Mouse (Mus musculus) testis, adult 2 months (tissue): ENCODE results near the gene Gm6993. TPM values are rescaled to one million over a fixed set of nuclear protein-coding genes. Genes with fewer than 3 reads are reported as not detected.

Experiments used
- H3K27ac ChIP-seq: fragments of 200-500 bp; 2 replicates; pipeline ENCODE4 v1.5.1; 2012; ENCODE audit warnings: low read depth, low read length; ENCODE audit not compliant: control insufficient read depth, insufficient read depth
- H3K27me3 ChIP-seq: fragments of 200-500 bp; 2 replicates; pipeline ENCODE4 v1.6.1; 2012; ENCODE audit warnings: mild to moderate bottlenecking, low read length, moderate library complexity; ENCODE audit not compliant: control insufficient read depth, insufficient read depth
- H3K36me3 ChIP-seq: fragments of 200-500 bp; 2 replicates; pipeline ENCODE4 v1.6.1; 2012; ENCODE audit warnings: mild to moderate bottlenecking, low read length; ENCODE audit not compliant: control insufficient read depth, insufficient read depth
- H3K4me1 ChIP-seq: fragments of 200-500 bp; 2 replicates; pipeline ENCODE4 v1.6.1; 2012; ENCODE audit warnings: low read length; ENCODE audit not compliant: control insufficient read depth, insufficient read depth
- H3K4me3 ChIP-seq: fragments of 200-500 bp; 2 replicates; pipeline ENCODE4 v1.5.1; 2012; ENCODE audit warnings: low read depth, mild to moderate bottlenecking, low read length, moderate library complexity, mixed read lengths; ENCODE audit not compliant: control insufficient read depth
- CTCF ChIP-seq: fragments of 200-500 bp; IDR thresholded peaks from 2 replicates; pipeline ENCODE4 v1.5.1; 2012; ENCODE audit warnings: low read depth, mild to moderate bottlenecking, inconsistent platforms, low read length, moderate library complexity; ENCODE audit not compliant: control insufficient read depth, insufficient read depth, insufficient replicate concordance
- POLR2A ChIP-seq: fragments of 200-500 bp; IDR thresholded peaks from 2 replicates; pipeline ENCODE4 v1.6.1; 2012; ENCODE audit warnings: low read depth, mild to moderate bottlenecking, inconsistent platforms, low read length, moderate library complexity; ENCODE audit not compliant: control insufficient read depth
- polyA plus RNA-seq: library from polyadenylated mRNA; depleted of rRNA; stranded (reverse); fragments of >200 nt; gene quantifications from 2 replicates; pipeline ENCODE4 v1.2.3, GENCODE M21; 2012

The Gm6993 gene
- polyA plus RNA-seq, 1 experiment: not detected

GRCm38 (mm10) chr12:31266686-31267085 is 26.1 kb downstream of the Gm6993 start:
- Histone ChIP-seq H3K4me1 (peaks cover 8% of the 10 kb centered on the region), H3K27ac (no peak overlapping the region), H3K36me3 (no peaks in the 10 kb centered on the region), H3K27me3 (no peaks in the 10 kb centered on the region), H3K4me3 (no peak overlapping the region)
- TF ChIP-seq POLR2A (no peak), CTCF (no peak)

- Histone ChIP-seq H3K4me3 (no peak overlapping the region), H3K4me1 (peaks cover 8% of the 10 kb centered on the region), H3K36me3 (no peaks in the 10 kb centered on the region), H3K27ac (no peak overlapping the region), H3K27me3 (no peaks in the 10 kb centered on the region)
- TF ChIP-seq POLR2A: no peak
- TF ChIP-seq CTCF: no peak
Observed at GRCm38 (mm10) chr12:31267363-31267762, 26.8 kb downstream of the Gm6993 start.

GRCm38 (mm10) chr12:31268315-31268714 is 27.7 kb downstream of the Gm6993 start:
- Histone ChIP-seq H3K27me3 (no peaks in the 10 kb centered on the region), H3K4me3 (no peak overlapping the region), H3K27ac (no peak overlapping the region), H3K36me3 (no peaks in the 10 kb centered on the region), H3K4me1 (peaks cover 8% of the 10 kb centered on the region)
- TF ChIP-seq POLR2A: no peak
- no peak for TF ChIP-seq CTCF

- Histone ChIP-seq H3K4me1 (peaks cover 8% of the 10 kb centered on the region), H3K4me3 (no peak overlapping the region), H3K36me3 (no peaks in the 10 kb centered on the region), H3K27me3 (no peaks in the 10 kb centered on the region), H3K27ac (no peak overlapping the region)
- no peak for TF ChIP-seq CTCF
- no peak for TF ChIP-seq POLR2A
Observed at GRCm38 (mm10) chr12:31269020-31269597, 28.5 kb downstream of the Gm6993 start.

- no peak overlapping the region for H3K4me3 ChIP-seq
Observed at GRCm38 (mm10) chr12:31270361-31270760, 29.8 kb downstream of the Gm6993 start.

GRCm38 (mm10) chr12:31270776-31271175 is 30.2 kb downstream of the Gm6993 start:
- H3K27ac ChIP-seq: no peak overlapping the region
- H3K4me1 ChIP-seq: peaks cover 5% of the 10 kb centered on the region
- no peaks in the 10 kb centered on the region for H3K36me3 ChIP-seq
- no peaks in the 10 kb centered on the region for H3K27me3 ChIP-seq
- no peak overlapping the region for H3K4me3 ChIP-seq
- no peak for TF ChIP-seq POLR2A
- TF ChIP-seq CTCF: no peak

More at GRCm38 (mm10) chr12:31270361-31270760, 29.8 kb downstream of the Gm6993 start:
- Histone ChIP-seq H3K36me3 (no peaks in the 10 kb centered on the region), H3K4me1 (peaks cover 7% of the 10 kb centered on the region), H3K27me3 (no peaks in the 10 kb centered on the region), H3K27ac (no peak overlapping the region)
- TF ChIP-seq CTCF (no peak), POLR2A (no peak)

- H3K36me3 ChIP-seq: no peaks in the 10 kb centered on the region
- H3K4me1 ChIP-seq: peaks cover 2% of the 10 kb centered on the region
- H3K4me3 ChIP-seq: no peak overlapping the region
Observed at GRCm38 (mm10) chr12:31271361-31272011, 30.9 kb downstream of the Gm6993 start.

More at GRCm38 (mm10) chr12:31271361-31272011, 30.9 kb downstream of the Gm6993 start:
- TF ChIP-seq POLR2A (no peak), CTCF (no peak)
- Histone ChIP-seq H3K27ac (no peak overlapping the region), H3K27me3 (no peaks in the 10 kb centered on the region)
